Comparison of ENCODE assay signal across 18 mouse cellular contexts in genomic region chr17:9796225-9796988, GRCm38 (mm10).
DNase-seq lines count a peak whose midpoint lies in the region; ATAC-seq lines count a peak whose summit lies in the region.
"Had no signal": no experiment of that assay in that cellular context is flagged by ENCODE, and none has a peak within 500 bp of the region (broad histone marks: within the 10 kb centered on the region; RNA-seq: fewer than 3 reads in every experiment).

No protein-coding gene starts in this region.

- peak overlapping the region; percentile 42 for H3K4me2 ChIP-seq in heart, embryonic 12.5 days
- no peak overlapping the region for H3K4me2 ChIP-seq in midbrain, embryonic 16.5 days (ENCODE audit: low read length)
- no peak overlapping the region; the same call in 1 of the 2 replicates for H3K4me2 ChIP-seq in midbrain, embryonic 12.5 days (replicated peaks)
- H3K4me2 ChIP-seq: limb, embryonic 13.5 days; liver, embryonic 15.5 days had no signal

- peaks cover 9% of the 10 kb centered on the region for H3K4me1 ChIP-seq in heart, embryonic 12.5 days (replicated peaks)
- peaks cover 21% of the 10 kb centered on the region for H3K4me1 ChIP-seq in midbrain, embryonic 10.5 days
- peaks cover 4% of the 10 kb centered on the region; the same call in 1 of the 2 replicates for H3K4me1 ChIP-seq in midbrain, embryonic 16.5 days (ENCODE audit: control insufficient read depth, insufficient read depth, low read length)
- peaks cover 9% of the 10 kb centered on the region for H3K4me1 ChIP-seq in midbrain, embryonic 12.5 days
- H3K4me1 ChIP-seq: limb, embryonic 13.5 days; liver, embryonic 15.5 days had no signal

- no peak overlapping the region for H3K27ac ChIP-seq in heart, embryonic 12.5 days (ENCODE audit: poor library complexity, severe bottlenecking)
- peak overlapping the region; percentile 75 for H3K27ac ChIP-seq in midbrain, embryonic 10.5 days (replicated peaks)
- no peak overlapping the region for H3K27ac ChIP-seq in midbrain, embryonic 16.5 days (ENCODE audit: low read length)
- H3K27ac ChIP-seq in midbrain, embryonic 12.5 days (replicated peaks): peak overlapping the region; percentile 60
- H3K27ac ChIP-seq: kidney, postnatal 0 days; layer of hippocampus, adult 2 months; left cerebral cortex, adult 2 months; limb, embryonic 13.5 days; liver, embryonic 15.5 days had no signal

- H3K9ac ChIP-seq in heart, embryonic 12.5 days: no peak overlapping the region
- no peak overlapping the region for H3K9ac ChIP-seq in midbrain, embryonic 16.5 days (ENCODE audit: low read depth, low read length)
- H3K9ac ChIP-seq in midbrain, embryonic 12.5 days (replicated peaks): no peak overlapping the region
- H3K9ac ChIP-seq: limb, embryonic 13.5 days; liver, embryonic 15.5 days had no signal

- H3K9me3 ChIP-seq in heart, embryonic 12.5 days (replicated peaks): no peaks in the 10 kb centered on the region
- H3K9me3 ChIP-seq in midbrain, embryonic 10.5 days (replicated peaks): peaks cover 11% of the 10 kb centered on the region; the same call in 1 of the 2 replicates
- no peaks in the 10 kb centered on the region for H3K9me3 ChIP-seq in midbrain, embryonic 16.5 days (replicated peaks; ENCODE audit: control insufficient read depth, low read length, poor library complexity, severe bottlenecking)
- no peaks in the 10 kb centered on the region for H3K9me3 ChIP-seq in midbrain, embryonic 12.5 days
- H3K9me3 ChIP-seq: limb, embryonic 13.5 days; liver, embryonic 15.5 days had no signal

- no peak for DNase-seq in heart, adult 18-20 months
- peak; percentile 19 for DNase-seq in midbrain, embryonic 10.5 days (ENCODE audit: low spot score)
- no peak for DNase-seq in ovary, adult 18-20 months (ENCODE audit: low spot score)
- no peak for DNase-seq in gastrocnemius, postnatal 25 days
- DNase-seq: adrenal gland, postnatal 10 days; cerebellum, adult 9-10 months; lung, postnatal 10 days; thymus, adult 2 months had no signal

- 67% methylated on average over 13 of the region's 13 CpGs for WGBS in heart, embryonic 12.5 days
- 41% methylated on average over 13 of the region's 13 CpGs for WGBS in midbrain, embryonic 10.5 days
- 20% methylated on average over 13 of the region's 13 CpGs for WGBS in midbrain, embryonic 16.5 days
- 33% methylated on average over 13 of the region's 13 CpGs for whole genome bisulfite sequencing in midbrain, embryonic 12.5 days

- H3K4me3 ChIP-seq in heart, embryonic 12.5 days: no peak overlapping the region
- H3K4me3 ChIP-seq in midbrain, embryonic 10.5 days: no peak overlapping the region
- no peak overlapping the region for H3K4me3 ChIP-seq in midbrain, embryonic 16.5 days (ENCODE audit: low read depth, low read length)
- no peak overlapping the region for H3K4me3 ChIP-seq in midbrain, embryonic 12.5 days
- H3K4me3 ChIP-seq: layer of hippocampus, adult 2 months; left cerebral cortex, adult 2 months; limb, embryonic 13.5 days; liver, embryonic 15.5 days had no signal

- ATAC-seq in heart, embryonic 12.5 days (ENCODE audit: insufficient number of reproducible peaks, low FRiP score): no peak
- ATAC-seq in midbrain, embryonic 16.5 days: no peak
- ATAC-seq in midbrain, embryonic 12.5 days (ENCODE audit: low FRiP score, low read depth): peak; percentile 60; the same call in 1 of the 2 replicates
- ATAC-seq: CD4-positive, CD25-positive, alpha-beta regulatory T cell, adult 4 months; intestine, postnatal 0 days had no signal

- H3K27me3 ChIP-seq in heart, embryonic 12.5 days (replicated peaks): no peaks in the 10 kb centered on the region
- no peaks in the 10 kb centered on the region for H3K27me3 ChIP-seq in midbrain, embryonic 10.5 days (ENCODE audit: low read depth, poor library complexity, severe bottlenecking)
- H3K27me3 ChIP-seq in midbrain, embryonic 16.5 days (ENCODE audit: control insufficient read depth, insufficient read depth, low read depth, low read length): no peaks in the 10 kb centered on the region; the same call in 1 of the 2 replicates
- H3K27me3 ChIP-seq in midbrain, embryonic 12.5 days: no peaks in the 10 kb centered on the region
- H3K27me3 ChIP-seq: limb, embryonic 13.5 days; liver, embryonic 15.5 days had no signal

- no peaks in the 10 kb centered on the region for H3K36me3 ChIP-seq in heart, embryonic 12.5 days
- no peaks in the 10 kb centered on the region for H3K36me3 ChIP-seq in midbrain, embryonic 10.5 days
- no peaks in the 10 kb centered on the region for H3K36me3 ChIP-seq in midbrain, embryonic 16.5 days (ENCODE audit: control insufficient read depth, insufficient read depth, low read length)
- no peaks in the 10 kb centered on the region for H3K36me3 ChIP-seq in midbrain, embryonic 12.5 days
- H3K36me3 ChIP-seq: limb, embryonic 13.5 days; liver, embryonic 15.5 days had no signal

Comparison
In these comparisons a context has a peak if more than half of its experiments do, and no peak if none do; other contexts are left out.
1. H3K27ac ChIP-seq: peak in midbrain, embryonic 10.5 days (single experiment) and midbrain, embryonic 12.5 days (single experiment); none in heart, embryonic 12.5 days (single experiment) and midbrain, embryonic 16.5 days (single experiment).